Mouse (Mus musculus) embryonic fibroblast, embryonic 13.5 days (primary cell): ENCODE measurements around the gene Rb1.

Experiments used
- CTCF ChIP-seq: IDR thresholded peaks from 2 replicates; pipeline ENCODE4 v1.5.1; 2011; ENCODE audit warnings: mild to moderate bottlenecking, control low read depth, low read length, moderate library complexity, borderline replicate concordance; ENCODE audit not compliant: insufficient read depth
- POLR2A ChIP-seq: IDR thresholded peaks from 2 replicates; pipeline ENCODE4 v1.6.1; 2011; ENCODE audit warnings: low read depth, mild to moderate bottlenecking, control low read depth, low read length, moderate library complexity

GRCm38 (mm10) chr14:73137234-73137633 is 188.4 kb downstream of the Rb1 start:
- TF ChIP-seq CTCF (no peak), POLR2A (no peak)
